Mouse (Mus musculus) layer of hippocampus, adult 9-11 months (tissue): ENCODE results near the gene Leng8.

Experiments used
- DNase-seq: peaks from one replicate; pipeline ENCODE4 v3.0.0; 2022

The Leng8 gene

GRCm38 (mm10) chr7:4136771-4137531 is at the start of gene Leng8:
TSS of gene Leng8 (plus strand) at chr7:4137039.
- DNase-seq, result peak; percentile 99

- DNase-seq, result peak; percentile 74
Measured at GRCm38 (mm10) chr7:4087238-4087895, 49.5 kb upstream of the Leng8 start.

- DNase-seq, result peak; percentile 84
Measured at GRCm38 (mm10) chr7:4087896-4088480, 48.9 kb upstream of the Leng8 start.

DNA sequence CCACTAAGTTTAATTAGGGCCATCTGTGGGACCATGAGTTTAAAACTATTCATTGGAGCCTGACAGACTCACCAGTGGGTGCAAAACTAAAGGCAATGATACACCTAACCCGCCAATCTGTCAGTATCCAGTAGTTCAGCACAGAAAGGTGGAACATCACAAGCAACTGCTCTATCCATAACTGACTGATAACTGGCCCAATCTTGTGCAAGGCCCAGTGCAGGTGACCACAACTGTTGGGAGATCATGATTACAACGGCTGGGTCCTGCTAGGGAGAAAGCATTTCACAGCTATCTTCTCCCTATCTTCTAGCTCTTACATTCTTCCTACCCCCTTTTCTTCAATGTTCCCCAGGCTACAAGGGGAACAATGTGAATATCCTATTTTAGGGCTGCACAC is 48.2 kb upstream of the Leng8 start:
- no peak for DNase-seq

DNA sequence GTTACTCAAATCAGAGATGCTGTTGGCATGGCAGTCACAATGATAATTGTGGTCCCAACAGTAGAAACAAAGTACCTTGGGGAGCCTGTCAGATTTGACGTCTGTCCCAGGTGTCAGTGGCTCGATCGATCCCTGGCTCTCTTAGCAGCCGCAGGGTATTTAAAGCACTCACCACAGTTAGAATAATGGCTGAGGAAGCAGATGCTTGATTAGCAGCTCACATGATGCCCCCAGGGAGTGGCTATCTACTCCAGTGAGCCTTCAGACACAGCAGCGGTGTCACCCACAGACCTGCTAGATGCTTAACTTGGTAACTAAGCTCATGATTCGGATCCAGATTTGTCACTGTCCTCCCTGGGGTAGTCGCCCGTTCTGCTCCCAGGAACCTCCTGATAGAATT is 45.7 kb upstream of the Leng8 start:
- DNase-seq, result no peak

GRCm38 (mm10) chr7:4098301-4098700 is 38.5 kb upstream of the Leng8 start:
- no peak for DNase-seq

- no peak for DNase-seq
Measured at GRCm38 (mm10) chr7:4098832-4099231, 38.0 kb upstream of the Leng8 start.

DNA sequence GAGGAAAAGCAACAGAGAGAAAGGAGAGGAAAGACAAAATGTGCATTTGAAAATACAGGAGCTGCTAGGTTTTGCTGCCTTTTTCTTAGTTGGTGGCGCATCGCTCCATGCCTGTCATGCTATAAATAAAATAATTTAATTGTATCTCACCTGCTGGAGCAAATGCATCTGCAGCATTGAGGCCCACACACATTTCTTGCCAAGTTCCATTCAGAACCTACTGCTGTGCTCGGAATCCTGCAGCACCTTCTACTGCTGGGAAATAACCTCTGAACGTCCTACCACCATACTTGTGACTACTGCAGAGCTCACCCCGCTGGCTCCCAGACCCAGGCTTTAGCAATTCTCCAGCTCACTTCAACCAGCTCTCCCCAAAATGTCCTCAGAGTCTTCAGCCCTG is 35.7 kb upstream of the Leng8 start:
- DNase-seq, result no peak

DNA sequence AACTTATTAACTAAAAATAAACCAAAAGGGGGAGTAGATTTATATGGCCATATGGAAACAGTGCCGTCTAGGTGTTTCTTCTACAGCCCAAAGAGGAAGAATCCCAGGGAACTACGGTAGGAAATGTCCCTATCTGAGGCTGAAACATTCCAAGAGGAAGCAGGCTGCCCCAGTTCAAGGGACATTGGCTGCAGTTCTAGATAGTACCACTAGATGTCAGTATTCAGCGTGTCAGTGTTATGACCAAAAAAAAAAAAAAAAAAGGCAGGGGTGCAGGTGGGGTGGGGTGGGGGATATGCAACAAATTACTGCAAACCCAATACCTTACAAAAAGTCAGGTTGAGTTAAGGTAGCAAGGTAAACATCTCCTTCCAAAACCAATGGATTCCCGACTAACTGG is 33.4 kb upstream of the Leng8 start:
- DNase-seq, result no peak

DNA sequence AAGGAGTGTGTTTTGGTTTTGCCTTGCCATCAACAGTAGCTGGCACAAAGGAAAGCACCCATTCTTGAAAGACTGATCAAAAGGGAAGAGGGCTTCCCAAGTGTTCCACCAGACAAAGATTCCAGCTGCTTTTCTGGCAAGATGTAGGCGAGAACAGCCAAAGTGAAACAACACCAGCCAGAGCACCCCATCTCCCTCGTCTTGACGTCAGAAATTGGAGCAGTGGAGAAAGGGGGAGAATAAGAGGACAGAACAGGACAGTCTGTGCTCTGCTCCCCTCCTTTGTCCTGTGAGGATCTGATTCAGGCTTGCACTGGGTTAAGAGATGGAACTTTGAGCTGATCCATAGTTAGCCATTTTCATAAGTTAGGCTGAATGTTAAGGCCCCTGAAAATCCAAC is 25.1 kb upstream of the Leng8 start:
- no peak for DNase-seq

DNA sequence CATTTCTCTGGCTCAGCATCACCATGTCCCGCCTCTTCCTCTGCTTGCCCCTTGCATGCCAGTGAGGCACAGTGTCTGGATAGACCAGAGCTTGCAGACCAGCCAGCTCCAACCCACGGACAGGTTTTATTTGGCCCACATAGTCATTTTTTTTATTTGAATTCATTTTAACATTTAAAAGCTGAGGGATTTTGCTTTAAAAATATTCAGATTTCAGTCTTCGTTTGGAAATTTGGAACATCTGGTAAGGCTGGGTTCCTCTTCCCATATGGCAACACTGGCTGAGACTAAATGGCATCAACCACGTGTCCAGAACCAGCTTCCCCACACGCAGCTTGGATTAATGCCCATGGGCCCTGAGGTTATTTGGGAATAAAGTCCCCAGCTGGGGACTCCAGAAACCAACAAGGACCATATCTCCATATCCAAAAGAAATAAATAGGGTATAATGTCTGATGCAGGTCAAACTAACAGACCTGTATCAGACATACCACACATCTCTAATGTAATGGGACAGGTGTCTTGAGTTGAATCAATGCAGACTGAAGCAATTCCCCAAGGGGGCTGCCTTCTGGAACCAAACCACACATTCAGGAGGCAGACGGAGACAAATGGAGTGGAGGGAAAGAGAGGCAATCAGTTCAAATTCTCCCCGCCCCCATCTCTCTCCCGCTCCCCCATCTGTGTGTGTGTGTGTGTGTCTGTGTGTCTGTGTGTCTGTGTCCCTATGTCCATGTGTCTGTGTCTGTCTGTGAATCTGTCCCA is 19.6 kb upstream of the Leng8 start:
- peak; percentile 70 for DNase-seq

- peak; percentile 64 for DNase-seq
Measured at GRCm38 (mm10) chr7:4119344-4119902, 17.4 kb upstream of the Leng8 start, which contains the start of gene Ttyh1. TSS of gene Ttyh1 (plus strand) at chr7:4119408.

GRCm38 (mm10) chr7:4119976-4120921 is 16.6 kb upstream of the Leng8 start:
- peak; percentile 75 for DNase-seq

DNA sequence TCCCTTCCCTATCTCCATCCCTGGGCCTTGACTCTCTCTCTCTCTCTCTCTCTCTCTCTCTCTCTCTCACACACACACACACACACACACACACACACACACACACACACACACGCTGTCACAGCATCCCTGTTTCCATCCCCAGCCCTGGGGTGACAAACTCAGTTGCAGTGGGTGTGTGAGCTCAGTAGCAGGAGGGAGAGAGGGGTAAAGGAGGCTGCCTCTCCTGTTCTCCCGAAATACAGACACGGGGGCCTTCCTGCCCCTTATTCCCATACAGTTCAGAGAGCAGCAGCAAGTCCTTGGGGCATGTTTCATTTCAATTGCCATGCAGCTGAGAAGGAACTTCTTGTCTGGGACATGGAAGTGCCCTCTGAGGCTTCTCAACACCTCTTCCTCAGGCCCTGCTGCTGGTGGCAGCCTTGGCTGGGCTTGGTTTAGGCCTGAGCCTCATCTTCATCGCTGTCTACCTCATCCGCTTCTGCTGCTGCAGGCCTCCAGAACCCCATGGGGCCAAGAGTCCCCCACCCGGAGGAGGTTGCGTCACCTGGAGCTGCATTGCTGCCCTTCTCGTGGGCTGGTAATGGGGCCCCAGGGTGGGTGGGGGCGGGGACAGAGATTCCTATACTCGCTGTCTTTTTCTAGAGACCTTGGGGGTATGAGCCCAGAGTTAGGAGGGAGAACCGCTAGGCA is 14.6 kb upstream of the Leng8 start:
- DNase-seq, result peak; percentile 5

GRCm38 (mm10) chr7:4122783-4123182 is 14.1 kb upstream of the Leng8 start:
- no peak for DNase-seq

DNA sequence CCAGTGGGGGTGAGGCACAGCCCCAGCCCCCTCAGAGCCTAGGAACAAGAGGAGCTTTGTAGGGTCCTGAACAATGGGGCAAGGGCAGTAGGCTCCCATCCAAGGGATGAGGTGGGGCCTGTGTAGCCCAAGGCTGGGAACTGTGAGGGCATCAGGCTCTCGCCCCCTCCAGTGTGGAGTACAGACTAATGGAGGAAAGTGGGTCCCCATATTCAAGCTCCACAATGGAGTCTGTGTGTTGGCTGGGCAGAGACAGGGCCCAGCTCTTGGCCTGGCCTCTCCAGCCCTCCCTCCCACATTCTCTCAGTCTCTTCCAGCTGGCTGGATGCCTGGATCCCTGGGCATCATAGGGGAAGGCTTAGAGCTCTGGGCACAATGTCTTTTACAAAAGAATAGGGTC is 13.1 kb upstream of the Leng8 start:
- peak; percentile 96 for DNase-seq

GRCm38 (mm10) chr7:4124315-4124759 is 12.5 kb upstream of the Leng8 start:
- peak; percentile 94 for DNase-seq

DNA sequence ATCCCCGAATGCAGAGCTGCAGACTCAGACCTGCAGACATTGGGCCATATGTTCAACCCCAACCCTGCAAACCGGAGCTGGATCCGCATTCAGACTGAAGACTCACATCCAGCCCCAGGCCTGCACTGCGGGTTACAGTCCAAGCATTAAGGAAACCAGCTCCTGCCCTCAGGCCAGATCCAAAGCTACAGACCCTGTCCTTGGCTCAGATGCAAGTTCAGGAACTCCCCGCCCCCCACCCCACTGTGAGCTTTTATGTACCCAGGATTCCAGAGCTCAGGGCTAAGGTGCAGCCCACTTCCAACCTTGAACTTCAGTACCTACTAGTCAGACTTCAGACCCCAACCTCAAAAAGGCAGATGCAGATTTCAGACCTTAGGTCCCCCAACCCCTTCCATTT is 12.0 kb upstream of the Leng8 start:
- DNase-seq, result no peak

DNA sequence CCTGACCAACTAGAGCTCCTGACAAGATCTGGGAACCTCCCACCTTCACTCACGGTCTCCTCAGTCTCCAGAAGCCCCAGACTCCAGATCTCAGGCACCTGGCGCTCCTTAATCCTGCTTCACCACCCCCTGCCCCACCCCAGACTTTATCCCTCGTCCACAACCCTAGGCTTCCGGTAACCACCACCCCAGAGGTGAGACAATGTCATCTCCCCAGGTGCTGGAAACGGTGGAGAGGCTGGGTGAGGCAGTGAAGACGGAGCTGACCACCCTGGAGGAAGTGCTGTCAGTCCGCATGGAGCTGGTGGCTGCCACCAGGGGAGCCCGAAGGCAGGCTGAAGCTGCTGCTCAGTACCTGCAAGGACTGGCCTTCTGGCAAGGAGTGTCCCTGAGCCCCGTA is 11.5 kb upstream of the Leng8 start:
- no peak for DNase-seq

DNA sequence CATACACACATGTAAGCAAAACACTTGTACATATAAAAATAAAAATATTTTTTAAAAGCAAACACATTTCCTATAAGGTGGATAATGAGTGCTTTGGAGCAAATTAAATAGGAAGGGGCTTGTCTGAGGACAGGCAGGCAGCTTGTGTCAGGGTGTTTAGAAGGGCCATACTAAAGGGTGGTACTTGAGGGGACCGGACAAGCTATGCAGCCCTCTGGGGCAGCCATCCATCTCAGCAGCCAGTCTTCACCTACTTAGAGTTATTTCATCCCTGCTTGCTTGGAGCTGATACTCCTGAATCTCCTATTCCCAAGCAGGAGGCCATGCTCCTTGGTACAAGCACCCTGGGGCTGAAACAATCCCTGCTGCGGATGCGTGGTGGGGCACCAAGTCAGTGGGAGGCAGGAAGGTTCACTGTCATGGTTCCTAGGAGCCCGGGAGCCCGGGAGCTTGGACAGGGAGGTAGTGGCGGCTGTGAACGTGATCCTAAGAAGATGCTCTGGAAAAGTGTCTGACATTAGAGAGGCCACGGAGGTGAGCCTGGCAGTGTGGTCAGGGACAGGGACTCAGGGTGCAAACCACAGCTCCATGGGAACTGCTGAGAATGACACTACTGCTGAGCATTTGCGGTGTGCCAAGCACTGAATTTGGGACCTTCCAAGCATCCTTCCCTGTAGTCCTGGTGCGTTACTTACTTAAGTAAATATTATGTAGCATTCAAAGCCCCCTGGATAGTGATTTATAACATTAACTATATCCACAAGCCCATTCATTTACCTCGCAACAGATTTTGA is 9.7 kb upstream of the Leng8 start:
- DNase-seq, result peak; percentile 4
